Mouse (Mus musculus) kidney, embryonic 14.5 days (tissue): ENCODE measurements around the gene Smyd3. TPM values are rescaled to one million over a fixed set of nuclear protein-coding genes. Genes with fewer than 3 reads are reported as not detected.
A peak's percentile ranks its signal among the peaks of the same experiment; 100 is the strongest.

ENCODE experiments used
- ATAC-seq: fragments of 200-750 bp; cut with Nextera tagmentation; 2 replicates; pipeline ENCODE4 v1.8.0; 2017; ENCODE audit warnings: moderate number of reproducible peaks, mild to moderate bottlenecking, moderate TSS enrichment, moderate library complexity; ENCODE audit not compliant: low FRiP score, low TSS enrichment
- H3K27ac ChIP-seq: fragments of 300-500 bp; sonication (generic); 2 replicates; pipeline ENCODE4 v1.5.1; 2014; ENCODE audit warnings: low read depth, mild to moderate bottlenecking, low read length, moderate library complexity, mixed read lengths
- H3K27me3 ChIP-seq: fragments of 300-500 bp; sonication (generic); 2 replicates; pipeline ENCODE4 v1.6.1; 2014; ENCODE audit warnings: mild to moderate bottlenecking, low read length; ENCODE audit not compliant: control insufficient read depth, insufficient read depth
- H3K36me3 ChIP-seq: fragments of 300-500 bp; sonication (generic); 2 replicates; pipeline ENCODE4 v1.6.1; 2014; ENCODE audit warnings: low read length, mixed read lengths; ENCODE audit not compliant: control insufficient read depth, insufficient read depth
- H3K4me1 ChIP-seq: fragments of 300-500 bp; sonication (generic); 2 replicates; pipeline ENCODE4 v1.6.1; 2014; ENCODE audit warnings: low read length, mixed read lengths; ENCODE audit not compliant: control insufficient read depth, insufficient read depth
- H3K4me2 ChIP-seq: fragments of 300-500 bp; sonication (generic); replicated peaks from 2 replicates; pipeline ENCODE4 v1.6.1; 2014; ENCODE audit warnings: low read depth, mild to moderate bottlenecking, low read length
- H3K4me3 ChIP-seq: fragments of 300-500 bp; sonication (generic); 2 replicates; pipeline ENCODE4 v1.5.1; 2014; ENCODE audit warnings: mild to moderate bottlenecking, low read length
- H3K9ac ChIP-seq: fragments of 300-500 bp; sonication (generic); 2 replicates; pipeline ENCODE4 v1.6.1; 2014; ENCODE audit warnings: low read depth, mild to moderate bottlenecking, low read length, moderate library complexity
- H3K9me3 ChIP-seq: fragments of 300-500 bp; sonication (generic); 2 replicates; pipeline ENCODE4 v1.6.1; 2016; ENCODE audit warnings: low read length; ENCODE audit not compliant: control insufficient read depth
- WGBS: fragments of 180-500 bp; shearing (Covaris S2); extraction: QIAGEN DNeasy Blood & Tissue Kit; methylation state at CpG from one replicate; pipeline ENCODE4 v1.1.7; 2014; 5-methylcytosine and 5-hydroxymethylcytosine counted together
- polyA plus RNA-seq: library from polyadenylated mRNA; unstranded; fragments of >200 nt; fragmentation: Nextera tagmentation; extraction: Ambion mirVana; gene quantifications from 2 replicates; pipeline ENCODE4 v1.2.1, GENCODE M21; 2014

The Smyd3 gene
- polyA plus RNA-seq, 1 experiment from 2014 or later, result 21.5 TPM

GRCm38 (mm10) chr1:179207846-179208595 is 309.8 kb downstream of the Smyd3 start:
- no peak overlapping the region for H3K4me3 ChIP-seq
- H3K4me1 ChIP-seq, result peaks cover 27% of the 10 kb centered on the region
- H3K4me2 ChIP-seq, result no peak overlapping the region
- no peak overlapping the region for H3K27ac ChIP-seq
- H3K9me3 ChIP-seq, result no peaks in the 10 kb centered on the region
- 41% methylated on average over 12 of the region's 12 CpGs for WGBS
- H3K9ac ChIP-seq, result no peak overlapping the region
- no peaks in the 10 kb centered on the region for H3K36me3 ChIP-seq
- ATAC-seq, result no peak
- no peaks in the 10 kb centered on the region for H3K27me3 ChIP-seq

GRCm38 (mm10) chr1:179207180-179207741 is 310.6 kb downstream of the Smyd3 start:
- Histone ChIP-seq H3K36me3 (no peaks in the 10 kb centered on the region), H3K4me3 (no peak overlapping the region), H3K9me3 (no peaks in the 10 kb centered on the region), H3K27ac (0 out of 2 replicates have a peak overlapping the region, but pooled peaks have one; percentile 38), H3K9ac (no peak overlapping the region), H3K27me3 (no peaks in the 10 kb centered on the region), H3K4me1 (peaks cover 25% of the 10 kb centered on the region), H3K4me2 (no peak overlapping the region)
- ATAC-seq, result peak; percentile 93
- WGBS, result 16% methylated on average over 9 of the region's 9 CpGs

- H3K4me2 ChIP-seq, result no peak overlapping the region
- ATAC-seq, result no peak
- no peak overlapping the region for H3K4me3 ChIP-seq
- peaks cover 23% of the 10 kb centered on the region for H3K4me1 ChIP-seq
- no peaks in the 10 kb centered on the region for H3K36me3 ChIP-seq
- no peaks in the 10 kb centered on the region for H3K9me3 ChIP-seq
- 86% methylated on average over 9 of the region's 9 CpGs for WGBS
- peak overlapping the region; percentile 9; the same call in 1 of the 2 replicates for H3K27ac ChIP-seq
- no peak overlapping the region for H3K9ac ChIP-seq
- H3K27me3 ChIP-seq, result no peaks in the 10 kb centered on the region
Observed at GRCm38 (mm10) chr1:179198517-179199200, 319.2 kb downstream of the Smyd3 start.

- no peak overlapping the region for H3K9ac ChIP-seq
- no peaks in the 10 kb centered on the region for H3K9me3 ChIP-seq
- ATAC-seq, result no peak
- no peaks in the 10 kb centered on the region for H3K36me3 ChIP-seq
- H3K4me2 ChIP-seq, result no peak overlapping the region
- 19% methylated on average over 11 of the region's 11 CpGs for WGBS
- H3K27me3 ChIP-seq, result no peaks in the 10 kb centered on the region
- H3K4me3 ChIP-seq, result no peak overlapping the region
- peaks cover 23% of the 10 kb centered on the region for H3K4me1 ChIP-seq
- peak overlapping the region; percentile 9; the same call in 1 of the 2 replicates for H3K27ac ChIP-seq
Observed at GRCm38 (mm10) chr1:179197821-179198516, 319.9 kb downstream of the Smyd3 start.

- Histone ChIP-seq H3K4me1 (peaks cover 23% of the 10 kb centered on the region), H3K4me3 (no peak overlapping the region), H3K9ac (no peak overlapping the region), H3K36me3 (no peaks in the 10 kb centered on the region), H3K27ac (peak overlapping the region; percentile 47; the same call in 1 of the 2 replicates), H3K4me2 (0 out of 2 replicates have a peak overlapping the region, but pooled peaks have one; percentile 0), H3K27me3 (no peaks in the 10 kb centered on the region), H3K9me3 (no peaks in the 10 kb centered on the region)
- WGBS, result 11% methylated on average over 4 of the region's 4 CpGs
- peak; percentile 70 for ATAC-seq
Observed at GRCm38 (mm10) chr1:179197156-179197555, 320.7 kb downstream of the Smyd3 start.

- 0 out of 2 replicates have a peak, but pooled peaks have one; percentile 19 for ATAC-seq
- Histone ChIP-seq H3K4me2 (no peak overlapping the region), H3K27ac (0 out of 2 replicates have a peak overlapping the region, but pooled peaks have one; percentile 47), H3K27me3 (no peaks in the 10 kb centered on the region), H3K9ac (no peak overlapping the region), H3K4me3 (no peak overlapping the region), H3K36me3 (no peaks in the 10 kb centered on the region), H3K9me3 (no peaks in the 10 kb centered on the region), H3K4me1 (peaks cover 23% of the 10 kb centered on the region)
Observed at GRCm38 (mm10) chr1:179196422-179196821, 321.4 kb downstream of the Smyd3 start.

- ATAC-seq, result 0 out of 2 replicates have a peak, but pooled peaks have one; percentile 25
Observed at GRCm38 (mm10) chr1:179192781-179193180, 325.1 kb downstream of the Smyd3 start.

GRCm38 (mm10) chr1:179190837-179191236 is 327.0 kb downstream of the Smyd3 start:
- H3K4me3 ChIP-seq, result no peak overlapping the region
- WGBS, result 78% methylated on average over 2 of the region's 2 CpGs
- H3K27me3 ChIP-seq, result no peaks in the 10 kb centered on the region
- H3K4me1 ChIP-seq, result no peaks in the 10 kb centered on the region; the same call in 1 of the 2 replicates
- no peak overlapping the region for H3K27ac ChIP-seq
- H3K9ac ChIP-seq, result no peak overlapping the region
- no peaks in the 10 kb centered on the region for H3K9me3 ChIP-seq
- ATAC-seq, result no peak
- no peak overlapping the region for H3K4me2 ChIP-seq
- H3K36me3 ChIP-seq, result no peaks in the 10 kb centered on the region

More at GRCm38 (mm10) chr1:179192781-179193180, 325.1 kb downstream of the Smyd3 start:
- Histone ChIP-seq H3K4me1 (peaks cover 12% of the 10 kb centered on the region), H3K27me3 (no peaks in the 10 kb centered on the region), H3K9ac (no peak overlapping the region), H3K36me3 (no peaks in the 10 kb centered on the region), H3K9me3 (no peaks in the 10 kb centered on the region), H3K27ac (no peak overlapping the region), H3K4me3 (no peak overlapping the region), H3K4me2 (no peak overlapping the region)
- 57% methylated on average over 11 of the region's 11 CpGs for WGBS
